12 mouse cellular contexts compared by ENCODE assay signal in the genomic region with DNA sequence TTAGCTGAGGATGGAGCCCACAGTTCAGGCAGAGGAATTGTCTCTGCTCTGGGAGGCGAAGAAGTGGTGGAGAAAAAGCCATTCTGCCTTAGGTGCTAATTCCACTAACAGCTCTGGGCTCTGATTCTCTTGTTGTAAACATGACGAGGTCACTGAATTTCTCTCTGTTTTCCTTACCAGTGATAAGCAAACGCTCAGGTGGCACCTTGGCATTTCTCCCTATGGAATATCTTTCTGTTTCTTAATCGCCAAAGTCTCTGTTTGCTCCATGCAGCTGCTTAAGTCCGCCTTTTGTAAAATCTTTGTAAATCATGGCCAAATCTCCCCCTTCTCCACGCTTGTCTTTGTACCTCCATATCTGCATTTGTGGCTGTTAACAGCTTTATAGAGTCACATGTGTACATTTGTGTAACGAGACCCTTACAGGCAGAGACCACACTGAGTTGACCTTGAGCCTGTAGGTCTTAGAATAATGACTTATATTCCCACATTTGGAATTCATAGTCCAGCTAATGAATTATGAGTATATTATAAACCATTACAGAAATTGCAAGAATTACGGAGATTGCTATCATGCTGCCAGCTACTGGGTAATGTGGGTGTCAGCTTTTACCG.
DNase-seq lines count a peak whose midpoint lies in the region; ATAC-seq and TF ChIP-seq lines count a peak whose summit lies in the region.
"Had no signal": no experiment of that assay in that cellular context is flagged by ENCODE, and none has a peak within 500 bp of the region (broad histone marks: within the 10 kb centered on the region; RNA-seq: fewer than 3 reads in every experiment).

No protein-coding gene starts in this region.

- no peak overlapping the region for H3K4me3 ChIP-seq in limb, embryonic 13.5 days
- no peak overlapping the region for H3K4me3 ChIP-seq in limb, embryonic 10.5 days
- no peak overlapping the region for H3K4me3 ChIP-seq in embryonic fibroblast, embryonic 13.5 days (ENCODE audit: insufficient read depth, low read length)
- peak overlapping the region; percentile 43 for H3K4me3 ChIP-seq in hindbrain, embryonic 13.5 days
- H3K4me3 ChIP-seq in neural tube, embryonic 15.5 days (replicated peaks): peak overlapping the region; percentile 40
- H3K4me3 ChIP-seq: heart, embryonic 10.5 days had no signal

- no peaks in the 10 kb centered on the region for H3K27me3 ChIP-seq in limb, embryonic 13.5 days
- no peaks in the 10 kb centered on the region for H3K27me3 ChIP-seq in limb, embryonic 10.5 days (ENCODE audit: low read depth, poor library complexity, severe bottlenecking)
- H3K27me3 ChIP-seq in hindbrain, embryonic 13.5 days: no peaks in the 10 kb centered on the region
- H3K27me3 ChIP-seq in neural tube, embryonic 15.5 days (replicated peaks): no peaks in the 10 kb centered on the region

- WGBS in limb, embryonic 13.5 days: 48% methylated on average over 9 of the region's 9 CpGs
- 64% methylated on average over 9 of the region's 9 CpGs for WGBS in limb, embryonic 10.5 days
- WGBS in hindbrain, embryonic 13.5 days: 44% methylated on average over 9 of the region's 9 CpGs
- 21% methylated on average over 9 of the region's 9 CpGs for WGBS in neural tube, embryonic 15.5 days

- H3K36me3 ChIP-seq in limb, embryonic 13.5 days: no peaks in the 10 kb centered on the region
- no peaks in the 10 kb centered on the region for H3K36me3 ChIP-seq in limb, embryonic 10.5 days
- no peaks in the 10 kb centered on the region for H3K36me3 ChIP-seq in hindbrain, embryonic 13.5 days
- H3K36me3 ChIP-seq in neural tube, embryonic 15.5 days: no peaks in the 10 kb centered on the region
- H3K36me3 ChIP-seq: G1E; heart, embryonic 10.5 days had no signal

- no peak overlapping the region for H3K9ac ChIP-seq in limb, embryonic 13.5 days
- H3K9ac ChIP-seq in hindbrain, embryonic 13.5 days: peak overlapping the region; percentile 81
- H3K9ac ChIP-seq in neural tube, embryonic 15.5 days (replicated peaks): peak overlapping the region; percentile 61
- H3K9ac ChIP-seq: liver, postnatal 0 days had no signal

- H3K4me1 ChIP-seq in limb, embryonic 13.5 days: peaks cover 38% of the 10 kb centered on the region
- peaks cover 32% of the 10 kb centered on the region for H3K4me1 ChIP-seq in limb, embryonic 10.5 days
- peaks cover 3% of the 10 kb centered on the region; the same call in 1 of the 2 replicates for H3K4me1 ChIP-seq in embryonic fibroblast, embryonic 13.5 days (ENCODE audit: control insufficient read depth, insufficient read depth, low read length)
- peaks cover 16% of the 10 kb centered on the region for H3K4me1 ChIP-seq in hindbrain, embryonic 13.5 days (replicated peaks)
- H3K4me1 ChIP-seq in neural tube, embryonic 15.5 days: peaks cover 11% of the 10 kb centered on the region
- H3K4me1 ChIP-seq: heart, embryonic 10.5 days had no signal

- H3K27ac ChIP-seq in limb, embryonic 13.5 days: no peak overlapping the region
- H3K27ac ChIP-seq in limb, embryonic 10.5 days: no peak overlapping the region
- peak overlapping the region; percentile 1; the same call in 1 of the 2 replicates for H3K27ac ChIP-seq in embryonic fibroblast, embryonic 13.5 days (ENCODE audit: insufficient read depth, low read length)
- peak overlapping the region; percentile 98 for H3K27ac ChIP-seq in hindbrain, embryonic 13.5 days
- H3K27ac ChIP-seq in neural tube, embryonic 15.5 days (replicated peaks): peak overlapping the region; percentile 94
- H3K27ac ChIP-seq: heart, embryonic 10.5 days had no signal

- no peak for TF ChIP-seq POLR2A in embryonic fibroblast, embryonic 13.5 days (IDR thresholded peaks at IDR 0.05; ENCODE audit: low read depth, low read length)

- H3K9me3 ChIP-seq in limb, embryonic 13.5 days: no peaks in the 10 kb centered on the region
- no peaks in the 10 kb centered on the region for H3K9me3 ChIP-seq in limb, embryonic 10.5 days (replicated peaks)
- H3K9me3 ChIP-seq in hindbrain, embryonic 13.5 days: no peaks in the 10 kb centered on the region
- no peaks in the 10 kb centered on the region for H3K9me3 ChIP-seq in neural tube, embryonic 15.5 days (replicated peaks)
- H3K9me3 ChIP-seq: G1E; heart, embryonic 10.5 days had no signal

- ATAC-seq in limb, embryonic 13.5 days (ENCODE audit: low FRiP score, low read depth): no peak
- no peak for ATAC-seq in hindbrain, embryonic 13.5 days (ENCODE audit: low FRiP score)
- no peak for ATAC-seq in neural tube, embryonic 15.5 days (ENCODE audit: low FRiP score)
- ATAC-seq: liver, postnatal 0 days had no signal

- no peak for TF ChIP-seq CTCF in embryonic fibroblast, embryonic 13.5 days (IDR thresholded peaks at IDR 0.05; ENCODE audit: borderline replicate concordance, insufficient read depth, low read length)

- peak overlapping the region; percentile 16; the same call in 1 of the 2 replicates for H3K4me2 ChIP-seq in limb, embryonic 13.5 days (replicated peaks)
- H3K4me2 ChIP-seq in hindbrain, embryonic 13.5 days: peak overlapping the region; percentile 64
- peak overlapping the region; percentile 63 for H3K4me2 ChIP-seq in neural tube, embryonic 15.5 days

- DNase-seq in limb, embryonic 10.5 days (ENCODE audit: low spot score): no peak
- no peak for DNase-seq in lung, postnatal 36 days
- DNase-seq in retina, postnatal 1 day: no peak
- DNase-seq: adrenal gland, postnatal 25 days; kidney, adult 11 months; liver, postnatal 0 days had no signal

Comparison
In these comparisons a context has a peak if more than half of its experiments do, and no peak if none do; other contexts are left out.
1. H3K27ac ChIP-seq: peak in embryonic fibroblast, embryonic 13.5 days (single experiment), hindbrain, embryonic 13.5 days (single experiment) and neural tube, embryonic 15.5 days (single experiment); none in limb, embryonic 13.5 days (single experiment) and limb, embryonic 10.5 days (single experiment).
2. H3K4me3 ChIP-seq: peak in hindbrain, embryonic 13.5 days (single experiment) and neural tube, embryonic 15.5 days (single experiment); none in limb, embryonic 13.5 days (single experiment), limb, embryonic 10.5 days (single experiment) and embryonic fibroblast, embryonic 13.5 days (single experiment).
3. Peak in every context shown above with its lines, with median percentiles within 50 percentile points of each other: H3K4me2 ChIP-seq.